Mouse (Mus musculus): Measurements from ENCODE around the gene Olfr1006. TPM values are rescaled to one million over a fixed set of nuclear protein-coding genes. Genes with fewer than 3 reads are reported as not detected.
"Not testable (repeated sequence)": the region's sequence is repeated elsewhere in the genome, so short reads cannot be mapped to it uniquely, and the experiment has no call there.

Gene Olfr1006
- polyA plus RNA-seq (2011; ENCODE audit: insufficient read depth, insufficient read length, low read depth, missing spikeins), result not detected in 2 replicates

DNA sequence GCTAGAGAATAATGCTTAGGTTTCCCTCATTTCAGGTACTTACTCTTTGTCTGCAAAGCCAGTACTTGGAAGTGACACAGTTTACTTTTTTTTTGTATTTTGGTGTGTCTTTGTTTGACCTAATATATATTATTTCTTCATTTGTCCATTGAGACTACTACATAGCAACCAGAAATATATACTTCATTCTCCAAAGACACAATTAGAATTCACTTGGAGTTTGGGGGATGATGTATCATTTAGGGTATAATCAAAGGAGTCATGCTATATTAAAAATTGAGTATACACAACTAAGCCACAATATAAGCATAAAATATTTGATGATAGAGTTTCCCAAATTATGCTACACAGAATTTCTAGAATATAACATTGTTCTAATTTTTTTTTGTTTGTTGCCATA is at the start of gene Olfr1006:
TSS of gene Olfr1006 (minus strand) at position 101 of the 400 bp plus-strand sequence.
- H3K9ac ChIP-seq (ENCODE audit: low read depth, poor library complexity, severe bottlenecking), result no peak within 1 kb of the TSS
- H3K4me1 ChIP-seq (ENCODE audit: control insufficient read depth, insufficient read depth, low read length), result no peaks in the 10 kb centered on the region
- no peak within 1 kb of the TSS for H3K27ac ChIP-seq (ENCODE audit: insufficient read depth, low read length)
- TF ChIP-seq CTCF (IDR thresholded peaks at IDR 0.05; ENCODE audit: low read depth, low read length) (no peak), POLR2A (IDR thresholded peaks at IDR 0.05; ENCODE audit: insufficient read depth, low read length) (no peak), EP300 (IDR thresholded peaks at IDR 0.05; ENCODE audit: insufficient read depth, low read depth, low read length) (no peak)
- no peaks in the 10 kb centered on the region for H3K36me3 ChIP-seq (ENCODE audit: control insufficient read depth, insufficient read depth, low read length, poor library complexity, severe bottlenecking)
- H3K9me3 ChIP-seq (replicated peaks; ENCODE audit: control insufficient read depth, insufficient read depth, low read length, poor library complexity, severe bottlenecking), result no peaks in the 10 kb centered on the region
- H3K27me3 ChIP-seq (ENCODE audit: control insufficient read depth, insufficient read depth, low read length, poor library complexity, severe bottlenecking), result no peaks in the 10 kb centered on the region
- no peak within 1 kb of the TSS for H3K4me3 ChIP-seq (ENCODE audit: low read depth, low read length)

GRCm38 (mm10) chr2:85725793-85726192 is 47.2 kb upstream of the Olfr1006 start:
- Histone ChIP-seq H3K36me3 (ENCODE audit: control insufficient read depth, insufficient read depth, low read length, poor library complexity, severe bottlenecking) (no peaks in the 10 kb centered on the region), H3K27ac (ENCODE audit: insufficient read depth, low read length) (no peak overlapping the region), H3K4me3 (ENCODE audit: low read depth, low read length) (no peak overlapping the region), H3K9ac (ENCODE audit: low read depth, poor library complexity, severe bottlenecking) (no peak overlapping the region), H3K9me3 (replicated peaks; ENCODE audit: control insufficient read depth, insufficient read depth, low read length, poor library complexity, severe bottlenecking) (no peaks in the 10 kb centered on the region), H3K27me3 (ENCODE audit: control insufficient read depth, insufficient read depth, low read length, poor library complexity, severe bottlenecking) (no peaks in the 10 kb centered on the region), H3K4me1 (ENCODE audit: control insufficient read depth, insufficient read depth, low read length) (no peaks in the 10 kb centered on the region)
- TF ChIP-seq EP300 (IDR thresholded peaks at IDR 0.05; ENCODE audit: insufficient read depth, low read depth, low read length) (no peak), CTCF (IDR thresholded peaks at IDR 0.05; ENCODE audit: low read depth, low read length) (no peak), POLR2A (IDR thresholded peaks at IDR 0.05; ENCODE audit: insufficient read depth, low read length) (no peak)

DNA sequence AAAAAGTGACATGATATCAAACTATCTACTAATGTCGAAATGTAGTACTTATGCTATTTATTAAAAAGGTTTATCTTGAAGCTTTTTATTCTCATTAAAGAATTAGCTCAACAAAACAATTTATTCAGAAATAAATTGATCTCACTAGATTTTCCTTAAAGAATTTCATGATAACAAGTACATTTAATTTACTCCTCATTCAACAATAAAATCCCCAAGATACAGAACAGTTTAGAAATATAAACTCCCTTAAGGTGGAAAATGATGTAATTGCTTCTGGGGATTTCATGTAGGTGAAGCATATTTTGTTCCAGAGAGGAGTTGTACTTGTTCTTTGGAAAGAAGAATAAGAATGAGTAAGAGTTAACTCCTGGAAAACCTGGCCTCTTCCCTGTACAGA is 36.6 kb upstream of the Olfr1006 start, which contains the start of gene Olfr1009:
TSS of gene Olfr1009 (plus strand) at position 301 of the 400 bp plus-strand sequence.
- Histone ChIP-seq H3K27me3 (ENCODE audit: control insufficient read depth, insufficient read depth, low read length, poor library complexity, severe bottlenecking) (no peaks in the 10 kb centered on the region), H3K4me3 (ENCODE audit: low read depth, low read length) (no peak within 1 kb of the TSS), H3K27ac (ENCODE audit: insufficient read depth, low read length) (no peak within 1 kb of the TSS), H3K9me3 (replicated peaks; ENCODE audit: control insufficient read depth, insufficient read depth, low read length, poor library complexity, severe bottlenecking) (no peaks in the 10 kb centered on the region), H3K9ac (ENCODE audit: low read depth, poor library complexity, severe bottlenecking) (no peak within 1 kb of the TSS), H3K36me3 (ENCODE audit: control insufficient read depth, insufficient read depth, low read length, poor library complexity, severe bottlenecking) (no peaks in the 10 kb centered on the region), H3K4me1 (ENCODE audit: control insufficient read depth, insufficient read depth, low read length) (no peaks in the 10 kb centered on the region)
- TF ChIP-seq EP300 (IDR thresholded peaks at IDR 0.05; ENCODE audit: insufficient read depth, low read depth, low read length) (no peak), CTCF (IDR thresholded peaks at IDR 0.05; ENCODE audit: low read depth, low read length) (no peak), POLR2A (IDR thresholded peaks at IDR 0.05; ENCODE audit: insufficient read depth, low read length) (no peak)

GRCm38 (mm10) chr2:85711159-85711558 is 32.6 kb upstream of the Olfr1006 start:
- Histone ChIP-seq H3K4me3 (ENCODE audit: low read depth, low read length) (no peak overlapping the region), H3K9me3 (replicated peaks; ENCODE audit: control insufficient read depth, insufficient read depth, low read length, poor library complexity, severe bottlenecking) (no peaks in the 10 kb centered on the region), H3K9ac (ENCODE audit: low read depth, poor library complexity, severe bottlenecking) (no peak overlapping the region), H3K4me1 (ENCODE audit: control insufficient read depth, insufficient read depth, low read length) (no peaks in the 10 kb centered on the region), H3K27ac (ENCODE audit: insufficient read depth, low read length) (no peak overlapping the region), H3K36me3 (ENCODE audit: control insufficient read depth, insufficient read depth, low read length, poor library complexity, severe bottlenecking) (no peaks in the 10 kb centered on the region), H3K27me3 (ENCODE audit: control insufficient read depth, insufficient read depth, low read length, poor library complexity, severe bottlenecking) (no peaks in the 10 kb centered on the region)
- TF ChIP-seq CTCF (IDR thresholded peaks at IDR 0.05; ENCODE audit: low read depth, low read length) (no peak), EP300 (IDR thresholded peaks at IDR 0.05; ENCODE audit: insufficient read depth, low read depth, low read length) (no peak), POLR2A (IDR thresholded peaks at IDR 0.05; ENCODE audit: insufficient read depth, low read length) (no peak)

DNA sequence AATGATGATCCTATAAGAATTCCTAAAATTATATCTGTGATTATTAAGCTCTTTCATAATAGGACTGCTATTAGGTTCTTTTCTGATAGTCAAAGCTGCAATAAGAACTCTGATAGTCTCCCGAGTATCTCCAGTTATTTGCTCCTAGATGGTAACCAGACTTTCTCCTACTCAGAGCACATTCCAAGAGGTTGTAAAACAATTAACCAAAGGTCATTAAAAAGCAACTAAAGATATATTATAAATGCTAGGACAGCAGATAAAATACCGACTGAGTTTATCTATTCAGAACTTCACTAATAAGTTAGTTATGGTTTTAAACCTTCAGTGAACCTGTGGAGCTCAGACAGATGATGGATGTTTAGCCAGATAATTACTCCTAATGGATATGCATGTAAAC is 32.1 kb upstream of the Olfr1006 start:
- not testable (repeated sequence) for H3K36me3 ChIP-seq (ENCODE audit: control insufficient read depth, insufficient read depth, low read length, poor library complexity, severe bottlenecking); H3K27me3 ChIP-seq (ENCODE audit: control insufficient read depth, insufficient read depth, low read length, poor library complexity, severe bottlenecking); H3K9ac ChIP-seq (ENCODE audit: low read depth, poor library complexity, severe bottlenecking); H3K9me3 ChIP-seq (replicated peaks; ENCODE audit: control insufficient read depth, insufficient read depth, low read length, poor library complexity, severe bottlenecking); H3K4me3 ChIP-seq (ENCODE audit: low read depth, low read length); H3K4me1 ChIP-seq (ENCODE audit: control insufficient read depth, insufficient read depth, low read length); H3K27ac ChIP-seq (ENCODE audit: insufficient read depth, low read length)

- Histone ChIP-seq H3K36me3 (ENCODE audit: control insufficient read depth, insufficient read depth, low read length, poor library complexity, severe bottlenecking) (no peaks in the 10 kb centered on the region), H3K9me3 (replicated peaks; ENCODE audit: control insufficient read depth, insufficient read depth, low read length, poor library complexity, severe bottlenecking) (peaks cover 4% of the 10 kb centered on the region), H3K27me3 (ENCODE audit: control insufficient read depth, insufficient read depth, low read length, poor library complexity, severe bottlenecking) (no peaks in the 10 kb centered on the region), H3K4me3 (ENCODE audit: low read depth, low read length) (no peak within 1 kb of the TSS), H3K27ac (ENCODE audit: insufficient read depth, low read length) (no peak within 1 kb of the TSS), H3K4me1 (ENCODE audit: control insufficient read depth, insufficient read depth, low read length) (no peaks in the 10 kb centered on the region), H3K9ac (ENCODE audit: low read depth, poor library complexity, severe bottlenecking) (no peak within 1 kb of the TSS)
- TF ChIP-seq POLR2A (IDR thresholded peaks at IDR 0.05; ENCODE audit: insufficient read depth, low read length), result no peak
Measured at GRCm38 (mm10) chr2:85689131-85689530, 10.6 kb upstream of the Olfr1006 start, which contains the start of gene Olfr1008. Olfr1008 (plus strand) TSS chr2:85689431.

DNA sequence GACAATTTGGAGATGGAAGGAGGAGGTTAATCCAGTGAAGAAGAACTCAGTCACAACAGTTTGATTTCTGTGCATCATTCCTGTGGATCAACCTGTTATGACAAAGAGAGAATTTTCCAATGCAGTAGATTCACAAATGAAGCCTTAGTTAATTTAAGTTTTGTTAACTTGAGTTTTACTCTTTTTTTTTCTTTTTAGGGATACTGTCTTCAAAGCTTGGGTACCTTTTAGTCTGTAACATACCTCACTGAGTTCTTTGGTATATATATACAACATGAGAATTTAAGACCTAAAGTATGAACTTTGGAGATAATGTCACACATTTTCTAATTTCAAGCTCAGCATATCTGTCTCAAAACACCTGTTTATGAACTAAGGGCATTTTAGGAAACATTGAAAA is 14.2 kb downstream of the Olfr1006 start, which contains the start of gene Olfr154:
TSS of gene Olfr154 (minus strand) at position 101 of the 400 bp plus-strand sequence.
- not testable (repeated sequence) for H3K4me1 ChIP-seq (ENCODE audit: control insufficient read depth, insufficient read depth, low read length); H3K27ac ChIP-seq (ENCODE audit: insufficient read depth, low read length); H3K9ac ChIP-seq (ENCODE audit: low read depth, poor library complexity, severe bottlenecking); H3K36me3 ChIP-seq (ENCODE audit: control insufficient read depth, insufficient read depth, low read length, poor library complexity, severe bottlenecking); H3K9me3 ChIP-seq (replicated peaks; ENCODE audit: control insufficient read depth, insufficient read depth, low read length, poor library complexity, severe bottlenecking); H3K4me3 ChIP-seq (ENCODE audit: low read depth, low read length); H3K27me3 ChIP-seq (ENCODE audit: control insufficient read depth, insufficient read depth, low read length, poor library complexity, severe bottlenecking)
